Mouse (Mus musculus) Muller cell, postnatal 12 days (primary cell): ENCODE measurements around the gene Ap1m1.

ENCODE experiments used
- DNase-seq: peaks from one replicate; pipeline ENCODE4 v3.0.0-alpha.2; 2015; ENCODE audit errors: inconsistent ontology term

The Ap1m1 gene

DNA sequence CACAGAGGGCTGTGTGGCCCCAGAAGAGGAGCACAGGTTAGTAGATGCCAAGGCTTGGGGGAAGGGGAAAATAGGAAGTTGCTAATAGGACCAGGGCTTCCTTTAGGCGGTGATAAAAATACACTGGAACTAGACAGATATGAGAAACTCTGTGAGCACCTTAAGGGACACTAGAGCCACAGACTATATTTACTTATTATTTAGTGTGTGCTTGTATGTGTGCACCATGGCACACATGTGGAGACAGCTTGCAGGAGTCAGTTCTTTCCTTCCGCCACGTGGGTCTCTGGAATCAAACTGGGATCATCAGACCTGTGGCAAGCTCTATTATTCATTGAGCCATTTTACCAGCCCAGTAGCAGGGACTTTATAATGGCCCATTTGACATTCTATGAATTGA lies 55.3 kb downstream of the Ap1m1 start:
- DNase-seq = no peak

DNA sequence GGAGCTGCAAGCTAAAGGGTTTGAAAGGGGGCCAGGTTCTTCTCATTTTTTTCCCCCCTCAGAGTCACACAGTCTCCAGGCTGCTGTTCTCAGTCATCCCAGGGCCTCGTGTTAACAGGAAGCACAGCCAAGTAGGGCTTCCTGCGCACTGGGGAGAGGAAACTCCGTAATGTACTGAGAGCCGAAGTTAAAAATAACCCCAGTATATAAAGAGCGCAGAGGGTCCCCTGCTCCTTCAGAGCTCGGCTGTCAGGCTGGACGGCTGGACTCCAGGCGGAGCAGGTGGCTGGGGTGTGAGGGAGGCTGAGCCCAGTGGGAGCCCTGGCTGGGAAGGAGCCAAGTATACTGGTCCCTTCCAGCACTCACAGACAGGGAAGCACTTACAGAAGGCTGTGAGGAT lies 55.9 kb downstream of the Ap1m1 start:
- peak; percentile 36 for DNase-seq

DNA sequence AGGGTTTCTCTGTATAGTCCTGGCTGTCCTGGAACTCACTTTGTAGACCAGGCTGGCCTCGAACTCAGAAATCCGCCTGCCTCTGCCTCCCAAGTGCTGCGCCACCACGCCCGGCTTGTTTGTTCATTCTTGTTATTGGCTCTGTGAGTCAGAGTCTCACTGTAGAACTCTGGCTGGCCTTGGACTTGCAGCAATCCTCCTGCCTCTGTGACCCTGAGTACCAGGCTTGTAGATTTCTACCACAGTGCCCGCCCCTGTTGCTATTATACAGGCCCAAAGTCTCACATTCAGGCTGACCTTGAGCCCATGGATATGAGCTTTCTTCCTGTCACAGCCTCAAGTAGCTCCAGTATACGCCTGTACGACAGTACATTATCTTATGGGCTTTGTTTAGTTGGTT lies 56.7 kb downstream of the Ap1m1 start:
- DNase-seq = no peak

GRCm38 (mm10) chr8:72298928-72299327 lies 59.1 kb downstream of the Ap1m1 start:
- no peak for DNase-seq

DNA sequence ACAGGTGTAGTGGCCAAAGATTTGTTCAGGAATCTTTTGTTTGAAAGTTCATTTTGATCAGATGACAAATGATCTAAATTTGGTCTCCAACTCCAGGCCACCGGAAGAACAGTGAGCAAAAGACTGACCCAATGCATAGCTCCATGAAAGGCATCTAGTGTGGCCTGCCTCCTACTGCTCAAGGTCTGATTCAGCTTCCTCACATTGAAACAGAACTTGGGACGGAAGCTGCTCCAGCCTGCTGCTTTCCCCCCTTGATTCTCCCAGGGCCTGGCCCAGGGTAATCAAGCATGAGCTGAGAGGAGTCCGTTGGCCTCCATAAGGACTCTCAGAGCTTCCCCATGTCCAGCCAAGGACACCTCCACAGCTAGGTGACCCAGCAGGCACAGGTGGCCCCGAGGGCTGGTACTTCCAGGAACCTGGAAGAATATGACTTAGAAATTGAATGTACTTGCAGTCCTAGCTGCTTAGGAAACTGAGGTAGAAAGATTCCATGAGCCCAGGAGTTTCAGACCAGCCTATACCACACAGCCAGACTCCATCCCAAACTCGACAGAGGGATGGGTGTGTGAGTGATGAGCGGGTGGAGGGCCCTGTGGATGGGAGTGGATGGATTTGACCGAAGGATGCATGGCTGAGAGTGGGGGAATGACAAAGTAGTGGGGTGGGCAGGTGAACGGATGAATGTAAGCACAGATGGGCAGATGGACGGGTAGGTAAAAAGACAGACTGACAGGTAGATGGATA lies 61.0 kb downstream of the Ap1m1 start:
- DNase-seq = no peak

DNA sequence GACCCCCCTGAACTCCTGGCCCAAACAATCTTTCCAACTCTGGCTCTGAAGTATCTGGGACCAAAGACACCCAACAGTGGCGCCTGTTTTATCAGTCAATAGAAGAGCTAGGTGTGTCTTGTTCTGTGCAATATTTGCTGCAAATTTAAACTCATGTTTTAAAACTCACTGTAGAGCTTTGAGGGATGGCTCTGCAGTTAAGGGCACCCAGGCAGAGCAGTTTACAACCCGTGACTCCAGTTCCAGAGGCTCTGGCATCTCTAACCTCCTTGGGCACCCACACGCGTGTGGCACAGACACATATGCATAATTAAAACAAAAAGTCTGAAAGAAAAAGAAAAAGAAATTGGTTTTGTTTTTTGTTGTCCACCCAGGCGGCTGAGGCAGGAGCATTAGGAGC lies 61.7 kb downstream of the Ap1m1 start:
- DNase-seq = no peak

- peak; percentile 24 for DNase-seq
These were observed 63.3 kb downstream of the Ap1m1 start for GRCm38 (mm10) chr8:72302986-72303612.

DNA sequence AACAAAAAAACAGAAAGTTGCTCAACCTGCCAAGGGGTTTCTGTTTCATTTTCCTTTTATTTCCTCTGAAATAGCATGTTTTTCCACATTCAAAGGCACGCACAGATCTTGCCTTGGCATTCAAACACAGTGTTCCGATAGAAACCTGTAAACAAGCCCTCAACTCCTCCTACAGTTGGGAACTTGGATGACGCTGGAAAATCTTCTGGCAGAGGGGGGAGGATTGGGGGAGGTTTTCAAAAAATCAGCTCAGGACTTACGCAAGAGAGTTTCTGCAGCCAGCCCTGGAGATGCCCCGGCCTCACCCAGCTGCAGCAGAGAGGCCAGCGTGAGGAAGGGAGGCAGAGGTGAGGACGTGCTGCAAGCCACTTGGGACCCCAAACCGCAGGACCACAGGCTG lies 63.8 kb downstream of the Ap1m1 start:
- DNase-seq = peak; percentile 54

DNA sequence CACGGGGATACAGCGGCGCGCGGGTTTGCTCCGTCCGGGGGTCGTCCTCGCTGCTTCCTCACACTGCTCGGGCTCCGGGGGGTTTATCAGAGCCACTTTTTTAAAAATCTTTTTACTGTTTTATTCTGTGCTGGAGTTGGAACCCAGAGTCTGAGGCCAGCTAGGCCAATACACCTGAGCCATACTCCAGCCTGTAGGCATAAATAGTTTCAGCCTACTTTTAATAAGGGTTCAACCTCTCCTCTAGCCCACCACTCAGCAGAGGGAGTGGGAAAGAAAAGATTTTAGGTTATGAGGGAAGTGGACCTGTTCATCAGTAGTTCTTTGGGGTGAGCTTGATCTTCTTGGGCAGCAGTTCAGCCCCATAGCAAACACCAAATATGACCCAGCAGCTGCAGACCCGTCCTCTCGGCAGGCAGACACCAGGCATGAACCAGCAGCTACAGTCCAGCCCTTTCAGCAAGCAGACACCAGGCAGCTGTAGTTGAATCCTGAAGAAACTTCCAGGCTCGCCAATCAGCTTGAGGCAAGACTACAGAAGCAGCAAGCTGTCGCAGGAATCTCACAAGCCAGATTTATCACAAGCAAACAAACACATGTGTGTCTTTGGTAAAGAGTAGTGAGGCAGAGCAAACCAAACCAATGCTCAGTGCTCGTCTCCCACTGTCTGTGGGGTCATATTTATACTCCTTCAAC lies 65.5 kb downstream of the Ap1m1 start, which contains the start of gene Gm10282:
TSS of gene Gm10282 (minus strand) at position 51 of the 696 bp plus-strand sequence.
- DNase-seq = no peak

DNA sequence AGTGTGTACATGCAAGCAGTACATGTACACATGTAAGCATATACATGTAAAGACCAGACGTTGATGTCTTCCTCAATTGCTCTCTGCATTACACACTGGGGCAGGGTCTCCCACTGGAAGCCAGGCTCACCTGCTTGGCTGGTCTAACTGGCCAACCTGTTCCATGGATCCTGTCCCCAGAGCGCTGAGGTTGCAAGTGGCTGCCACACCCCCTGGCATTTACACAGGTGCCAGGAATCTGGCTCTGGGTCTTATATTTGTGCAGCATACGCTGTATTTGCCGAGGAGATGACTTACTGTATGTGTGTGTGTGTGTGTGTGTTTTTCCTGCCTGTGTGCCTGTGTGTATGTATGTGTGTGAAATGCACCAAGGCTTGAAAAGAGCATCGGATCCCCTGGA lies 67.1 kb downstream of the Ap1m1 start:
- no peak for DNase-seq
